Mouse (Mus musculus) heart, postnatal 0 days (tissue): ENCODE measurements around the gene Gtf2h5. TPM values are rescaled to one million over a fixed set of nuclear protein-coding genes. Genes with fewer than 3 reads are reported as not detected.

Source experiments
- ATAC-seq: fragments of 200-750 bp; cut with Nextera tagmentation; 2 replicates; pipeline ENCODE4 v1.8.0; 2017; ENCODE audit warnings: low read depth, moderate number of reproducible peaks, moderate library complexity; ENCODE audit not compliant: insufficient read depth
- DNase-seq: peaks from one replicate; pipeline ENCODE4 v3.0.0-alpha.2; 2016; ENCODE audit warnings: low spot score
- H3K27ac ChIP-seq: fragments of 300-500 bp; sonication (generic); 2 replicates; pipeline ENCODE4 v1.5.1; 2014; ENCODE audit warnings: low read depth, mild to moderate bottlenecking
- H3K27me3 ChIP-seq: fragments of 300-500 bp; sonication (generic); 2 replicates; pipeline ENCODE4 v1.6.1; 2014; ENCODE audit warnings: low read length, mixed read lengths; ENCODE audit not compliant: control insufficient read depth, insufficient read depth
- H3K36me3 ChIP-seq: fragments of 300-500 bp; sonication (generic); replicated peaks from 2 replicates; pipeline ENCODE4 v1.6.1; 2014; ENCODE audit warnings: low read length, mixed read lengths; ENCODE audit not compliant: control insufficient read depth, insufficient read depth
- H3K4me1 ChIP-seq: fragments of 300-500 bp; sonication (generic); 2 replicates; pipeline ENCODE4 v1.6.1; 2014; ENCODE audit warnings: antibody characterized with exemption; ENCODE audit not compliant: control insufficient read depth, insufficient read depth
- H3K4me2 ChIP-seq: fragments of 300-500 bp; sonication (generic); 2 replicates; pipeline ENCODE4 v1.6.1; 2014; ENCODE audit warnings: low read depth, mild to moderate bottlenecking, low read length, moderate library complexity
- H3K4me3 ChIP-seq: fragments of 300-500 bp; sonication (generic); 2 replicates; pipeline ENCODE4 v1.5.1; 2014; ENCODE audit warnings: low read depth, low read length
- H3K9ac ChIP-seq: fragments of 300-500 bp; sonication (generic); replicated peaks from 2 replicates; pipeline ENCODE4 v1.6.1; 2014; ENCODE audit warnings: low read depth, low read length, mixed read lengths
- H3K9me3 ChIP-seq: fragments of 300-500 bp; sonication (generic); replicated peaks from 2 replicates; pipeline ENCODE4 v1.6.1; 2016; ENCODE audit warnings: low read length; ENCODE audit not compliant: control insufficient read depth
- CTCF ChIP-seq: IDR thresholded peaks from 2 replicates; pipeline ENCODE4 v1.5.1; 2016; ENCODE audit warnings: antibody characterized with exemption, control low read depth, low read depth
- EP300 ChIP-seq: IDR thresholded peaks from 2 replicates; pipeline ENCODE4 v1.6.1; 2016; ENCODE audit warnings: antibody characterized with exemption, low read depth
- WGBS: fragments of 180-500 bp; shearing (Covaris S2); extraction: QIAGEN DNeasy Blood & Tissue Kit; methylation state at CpG from one replicate; pipeline ENCODE4 v1.1.7; 2014; 5-methylcytosine and 5-hydroxymethylcytosine counted together
- polyA plus RNA-seq: library from polyadenylated mRNA; unstranded; fragments of >200 nt; fragmentation: Nextera tagmentation; extraction: Ambion mirVana; gene quantifications from 2 replicates; pipeline ENCODE4 v1.2.1, GENCODE M21; 2015
- total RNA-seq: library from RNA; depleted of rRNA; stranded (reverse); fragments of >200 nt; gene quantifications from 2 replicates; pipeline ENCODE4 v1.2.3, GENCODE M21; 2014; ENCODE audit warnings: low replicate concordance

The Gtf2h5 gene
- total and polyA plus RNA-seq, 2 experiments from 2014 or later = 43.4 to 169 TPM

- 84% methylated on average over 3 of the region's 3 CpGs for WGBS
- Histone ChIP-seq H3K27ac (no peak overlapping the region), H3K27me3 (no peaks in the 10 kb centered on the region), H3K36me3 (no peaks in the 10 kb centered on the region), H3K9ac (no peak overlapping the region), H3K4me3 (no peak overlapping the region), H3K4me2 (no peak overlapping the region), H3K4me1 (no peaks in the 10 kb centered on the region), H3K9me3 (no peaks in the 10 kb centered on the region)
- no peak for DNase-seq
- TF ChIP-seq CTCF (no peak), EP300 (no peak)
- no peak for ATAC-seq
These were observed 22.7 kb downstream of the Gtf2h5 start for GRCm38 (mm10) chr17:6102287-6102686.

DNA sequence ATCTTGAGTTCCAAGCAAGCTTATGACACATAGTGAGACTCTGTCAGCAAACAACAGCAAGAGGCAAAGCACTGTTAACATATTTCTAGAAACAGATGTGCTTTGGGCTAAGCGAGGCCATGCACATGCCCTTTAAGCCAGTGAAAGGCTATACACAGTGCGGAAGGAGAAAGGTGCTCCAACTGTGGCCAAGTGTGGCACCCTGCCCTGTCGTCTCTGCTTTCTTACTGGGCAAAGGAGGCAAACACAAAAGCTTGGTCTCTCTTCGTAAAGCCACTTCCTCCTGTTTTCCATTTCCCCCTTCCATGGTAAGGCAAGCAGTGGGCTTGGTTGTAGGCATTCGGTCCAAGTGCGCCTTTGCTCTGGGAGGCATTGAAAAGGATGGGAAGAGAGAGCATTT is 24.0 kb downstream of the Gtf2h5 start:
- TF ChIP-seq CTCF = no peak
- Histone ChIP-seq H3K4me1 (peaks cover 6% of the 10 kb centered on the region; the same call in 1 of the 2 replicates), H3K27ac (no peak overlapping the region), H3K4me2 (no peak overlapping the region), H3K4me3 (no peak overlapping the region), H3K9me3 (no peaks in the 10 kb centered on the region), H3K9ac (no peak overlapping the region), H3K36me3 (no peaks in the 10 kb centered on the region), H3K27me3 (no peaks in the 10 kb centered on the region)
- DNase-seq = no peak
- WGBS = 77% methylated on average over 6 of the region's 6 CpGs
- no peak for ATAC-seq

DNA sequence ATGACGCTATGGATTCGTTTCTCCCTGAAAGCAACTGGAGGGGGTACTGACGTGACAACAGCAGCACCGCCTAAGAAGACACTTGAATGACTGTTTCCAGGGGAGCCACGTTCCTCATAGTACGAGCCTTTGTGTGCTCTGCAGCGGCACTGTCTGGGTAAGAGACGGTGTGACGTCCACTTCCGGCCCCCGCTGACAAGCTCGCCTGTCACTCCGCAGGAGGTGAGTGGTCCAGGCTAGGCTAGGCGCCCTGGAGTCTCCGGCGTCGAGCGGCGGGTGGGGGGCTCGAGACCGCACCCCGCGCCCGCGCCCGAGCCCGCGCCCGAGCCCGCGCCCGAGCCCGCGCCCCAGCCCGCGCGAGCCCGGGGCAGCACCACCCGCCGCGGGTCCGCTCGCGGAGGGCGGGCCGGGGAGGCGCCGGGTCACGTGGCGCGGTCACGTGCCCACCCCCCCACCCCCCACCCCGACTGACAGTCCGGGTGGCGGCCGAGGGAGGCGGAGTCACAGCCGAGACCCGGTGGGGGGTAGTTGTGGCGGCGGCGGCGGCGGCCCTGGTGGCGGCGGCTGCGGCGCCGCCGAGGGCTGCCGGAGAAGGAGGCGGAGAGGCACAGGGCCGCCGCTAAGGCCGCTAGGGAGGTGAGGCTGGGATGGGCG is 26.9 kb downstream of the Gtf2h5 start, which contains the start of gene Tulp4:
TSS of gene Tulp4 (plus strand) at position 77 of the 654 bp plus-strand sequence.
- no peaks in the 10 kb centered on the region for H3K27me3 ChIP-seq
- peak within 1 kb of the TSS; percentile 84 for H3K4me3 ChIP-seq
- WGBS = under 1% methylated on average over 37 of the region's 76 CpGs
- peak within 1 kb of the TSS; percentile 92 for H3K27ac ChIP-seq
- H3K4me2 ChIP-seq = peak within 1 kb of the TSS; percentile 80
- H3K9ac ChIP-seq = peak within 1 kb of the TSS; percentile 88
- TF ChIP-seq CTCF (no peak), EP300 (no peak)
- peaks cover 8% of the 10 kb centered on the region; the same call in 1 of the 2 replicates for H3K4me1 ChIP-seq
- peak; percentile 96 for ATAC-seq
- 0 out of 2 replicates have a peak, but pooled peaks cover 5% of the 10 kb centered on the region for H3K36me3 ChIP-seq
- H3K9me3 ChIP-seq = no peaks in the 10 kb centered on the region
- peak; percentile 86 for DNase-seq

DNA sequence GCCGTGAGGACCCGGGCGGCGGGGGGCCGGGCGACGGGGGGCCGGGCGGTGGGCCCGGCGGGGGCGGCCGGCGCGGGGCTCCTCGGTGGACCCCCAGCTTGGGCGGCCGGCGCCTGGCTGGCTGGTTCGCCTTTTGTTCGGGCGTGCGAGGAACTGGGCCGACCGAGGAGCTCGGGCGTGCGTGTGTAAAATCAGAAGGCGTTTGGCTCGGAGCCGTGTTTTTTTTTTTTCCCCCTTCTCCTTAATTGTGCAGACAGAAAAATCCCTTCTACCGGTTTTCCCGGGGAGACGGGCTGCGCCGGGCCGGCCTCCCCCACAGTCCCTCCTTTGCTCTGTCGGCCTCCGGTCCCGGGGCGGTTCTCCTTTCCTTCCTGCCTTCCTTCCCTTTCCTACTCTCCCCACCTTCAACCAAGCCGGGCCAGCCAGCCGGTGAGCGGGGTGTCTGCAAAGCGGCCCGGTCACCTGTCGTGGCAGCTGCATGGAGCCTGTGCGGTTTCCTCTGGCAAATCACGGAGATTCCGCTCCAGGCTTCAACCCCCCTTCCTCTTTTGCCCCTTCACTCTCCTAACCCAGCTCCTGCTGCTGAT is 27.5 kb downstream of the Gtf2h5 start:
- Histone ChIP-seq H3K36me3 (0 out of 2 replicates have a peak, but pooled peaks cover 5% of the 10 kb centered on the region), H3K4me2 (peak overlapping the region; percentile 80), H3K4me1 (peaks cover 8% of the 10 kb centered on the region; the same call in 1 of the 2 replicates), H3K9me3 (no peaks in the 10 kb centered on the region), H3K4me3 (peak overlapping the region; percentile 84), H3K27ac (peak overlapping the region; percentile 92), H3K9ac (peak overlapping the region; percentile 88), H3K27me3 (no peaks in the 10 kb centered on the region)
- no peak for TF ChIP-seq CTCF
- no peak for TF ChIP-seq EP300
- under 1% methylated on average over 45 of the region's 50 CpGs for WGBS
- DNase-seq (peak; percentile 28), ATAC-seq (peak; percentile 40)

GRCm38 (mm10) chr17:6108175-6108574 is 28.6 kb downstream of the Gtf2h5 start:
- DNase-seq (peak; percentile 10), ATAC-seq (no peak)
- H3K9me3 ChIP-seq = no peaks in the 10 kb centered on the region
- TF ChIP-seq EP300 = no peak
- no peak for TF ChIP-seq CTCF
- H3K36me3 ChIP-seq = 0 out of 2 replicates have a peak, but pooled peaks cover 5% of the 10 kb centered on the region
- 54% methylated on average over 7 of the region's 7 CpGs for WGBS
- H3K4me2 ChIP-seq = peak overlapping the region; percentile 80
- no peaks in the 10 kb centered on the region for H3K27me3 ChIP-seq
- no peak overlapping the region for H3K27ac ChIP-seq
- H3K9ac ChIP-seq = peak overlapping the region; percentile 88; the same call in 1 of the 2 replicates
- H3K4me1 ChIP-seq = peaks cover 8% of the 10 kb centered on the region; the same call in 1 of the 2 replicates
- H3K4me3 ChIP-seq = peak overlapping the region; percentile 84
